Mouse (Mus musculus) T-helper 1 cell (primary cell): ENCODE data around the gene Alk.

Experiments used
- in situ Hi-C: fragments of 300-600 bp; cut with MboI, MseI; formaldehyde crosslinking; loops from one replicate; pipeline ENCODE4 v1.15.1; 2025; ENCODE audit warnings: high pct_unique_total_duplicates

The Alk gene

DNA sequence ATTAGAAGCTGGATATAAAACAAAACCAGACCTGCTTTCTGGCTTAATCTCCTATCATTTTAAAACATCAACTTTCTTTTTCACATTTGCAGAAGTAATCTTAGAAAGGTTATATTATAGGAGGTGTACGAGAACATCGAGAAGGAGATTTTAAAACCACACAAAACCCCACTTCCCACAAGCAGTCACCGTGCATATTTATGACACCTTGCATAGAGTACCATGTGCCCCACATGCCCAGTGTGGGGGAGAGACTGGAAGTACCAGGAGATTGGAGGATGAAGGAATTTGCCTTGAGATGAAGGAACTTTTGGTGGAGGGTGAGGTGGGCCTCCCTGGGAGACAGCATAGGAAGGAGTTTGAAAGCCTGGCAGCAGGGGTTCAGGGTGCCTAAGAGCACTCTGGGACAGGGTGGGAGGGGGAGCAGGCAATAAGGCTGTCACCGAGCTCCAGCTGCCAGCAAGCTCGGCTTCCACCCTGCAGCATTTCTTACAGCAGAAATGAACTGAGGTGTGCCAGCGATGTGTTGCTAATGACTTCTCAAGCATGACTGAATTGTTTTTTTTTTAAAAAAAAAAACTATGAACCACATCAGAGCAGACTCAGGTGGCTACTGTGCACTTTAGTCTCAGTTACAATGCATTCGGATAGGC is 459.4 kb downstream of the Alk start:
- in situ Hi-C loops, result no loop called here

DNA sequence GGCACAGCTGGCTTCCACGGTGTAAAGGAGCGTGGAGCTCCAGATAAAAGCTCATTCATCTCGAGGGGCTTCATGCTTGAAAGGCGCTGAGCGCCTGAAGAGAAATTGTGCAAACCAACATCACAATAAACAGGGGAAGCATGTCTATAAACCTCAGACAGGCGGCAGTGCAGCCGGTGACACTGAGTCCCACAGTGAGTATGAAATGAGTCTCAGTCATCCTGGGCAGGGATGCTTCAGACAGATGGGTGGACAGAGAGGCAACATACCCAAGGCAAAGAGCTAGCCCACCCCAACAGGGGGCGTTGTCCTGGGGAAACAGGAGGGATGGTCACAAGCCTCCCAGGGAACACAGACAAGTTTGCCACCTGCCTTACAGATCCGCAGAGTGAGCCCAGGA is 460.0 kb downstream of the Alk start:
- in situ Hi-C loops, result no loop called here

DNA sequence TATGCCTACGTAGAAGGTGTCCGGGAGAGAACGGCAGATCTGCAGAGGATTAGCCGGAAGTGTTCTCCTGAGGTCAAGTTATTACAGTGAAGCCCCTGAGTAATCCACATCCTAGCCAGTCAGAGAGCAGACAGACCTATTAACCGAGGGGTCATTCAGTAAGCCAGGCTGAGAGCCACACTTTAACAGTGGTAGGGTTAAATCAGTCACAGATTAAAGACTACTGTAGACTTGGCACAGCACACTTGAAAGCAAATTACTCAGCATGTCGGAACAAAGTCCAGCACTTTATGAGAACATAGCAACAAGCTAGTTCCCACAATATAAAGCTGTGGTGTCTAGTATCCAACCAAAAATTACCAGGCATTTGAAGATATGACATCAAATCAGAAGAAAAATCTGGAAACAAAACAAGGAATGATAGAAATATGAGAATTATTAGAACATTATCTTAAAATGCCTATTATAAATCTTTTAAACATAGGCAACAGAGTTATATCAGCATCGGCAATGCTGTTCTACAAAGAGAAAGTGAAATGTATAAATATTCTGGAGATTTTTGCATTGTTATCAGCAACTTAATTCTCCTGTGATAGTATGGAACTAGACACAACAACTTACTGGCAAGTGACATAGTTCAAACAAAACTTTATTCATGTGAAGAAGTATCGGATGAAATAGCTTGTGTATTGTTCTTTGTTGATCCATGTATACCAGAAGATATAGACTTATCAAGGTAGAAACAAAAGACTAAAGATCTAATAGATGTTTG is 472.1 kb downstream of the Alk start:
- in situ Hi-C loops, result no loop called here

DNA sequence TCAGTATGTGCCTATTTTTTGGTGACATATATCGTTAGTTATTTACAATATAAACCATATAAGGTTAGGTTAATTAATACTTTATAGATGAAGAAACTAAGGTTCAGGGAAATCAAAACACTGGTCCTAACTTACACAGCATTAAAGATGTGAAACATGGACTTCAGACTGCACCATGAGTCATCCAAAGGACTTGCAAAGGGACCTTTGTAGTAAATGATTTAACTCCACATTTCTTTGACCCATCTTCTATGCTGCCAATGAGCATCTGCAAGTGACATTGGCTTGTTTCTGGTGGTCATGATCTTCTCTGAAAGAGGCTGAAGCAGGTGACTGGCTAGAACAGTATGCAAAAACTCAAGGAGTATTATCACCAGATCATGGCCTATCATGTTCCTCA is 482.8 kb downstream of the Alk start:
- in situ Hi-C loops, result no loop called here

DNA sequence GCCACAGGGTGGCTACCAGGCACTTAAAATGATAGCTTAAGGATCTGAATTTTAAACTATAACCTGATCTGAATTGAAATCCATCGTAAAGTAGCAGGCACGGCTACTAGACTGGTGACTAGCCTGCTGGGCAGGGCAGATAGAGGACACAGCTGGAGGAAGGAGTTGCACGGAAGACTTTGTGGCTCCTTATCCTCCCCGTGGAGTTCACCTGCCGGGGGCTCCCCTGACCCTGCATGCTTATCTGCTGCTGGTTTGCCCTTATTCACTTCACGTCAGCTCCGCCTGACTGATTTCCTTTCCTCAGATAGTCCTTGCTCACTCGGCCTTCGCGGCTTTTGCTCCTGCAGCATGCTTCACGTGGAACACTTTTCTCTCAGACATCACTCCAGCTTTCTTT is 484.1 kb downstream of the Alk start:
- in situ Hi-C loops, result no loop called here

DNA sequence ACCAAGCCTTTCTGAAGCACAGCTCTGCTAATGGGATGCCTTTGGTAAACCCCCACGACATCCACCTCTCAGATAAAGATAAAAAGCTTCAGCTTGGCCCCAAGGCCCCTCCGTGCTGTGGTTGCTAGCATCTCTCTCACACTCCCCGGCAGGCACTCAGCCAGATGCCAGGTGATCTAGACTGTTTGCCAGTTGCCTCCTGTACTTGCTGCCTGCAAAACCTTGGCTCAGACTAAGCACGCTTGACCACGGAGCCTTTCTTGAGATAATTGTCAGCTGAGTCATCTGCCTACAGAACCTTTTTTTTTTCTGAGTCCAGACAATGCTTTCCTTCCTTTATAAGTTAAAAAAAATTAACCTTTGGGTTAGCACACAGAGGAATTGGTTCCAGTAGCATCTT is 486.1 kb downstream of the Alk start:
- in situ Hi-C loops, result no loop called here

DNA sequence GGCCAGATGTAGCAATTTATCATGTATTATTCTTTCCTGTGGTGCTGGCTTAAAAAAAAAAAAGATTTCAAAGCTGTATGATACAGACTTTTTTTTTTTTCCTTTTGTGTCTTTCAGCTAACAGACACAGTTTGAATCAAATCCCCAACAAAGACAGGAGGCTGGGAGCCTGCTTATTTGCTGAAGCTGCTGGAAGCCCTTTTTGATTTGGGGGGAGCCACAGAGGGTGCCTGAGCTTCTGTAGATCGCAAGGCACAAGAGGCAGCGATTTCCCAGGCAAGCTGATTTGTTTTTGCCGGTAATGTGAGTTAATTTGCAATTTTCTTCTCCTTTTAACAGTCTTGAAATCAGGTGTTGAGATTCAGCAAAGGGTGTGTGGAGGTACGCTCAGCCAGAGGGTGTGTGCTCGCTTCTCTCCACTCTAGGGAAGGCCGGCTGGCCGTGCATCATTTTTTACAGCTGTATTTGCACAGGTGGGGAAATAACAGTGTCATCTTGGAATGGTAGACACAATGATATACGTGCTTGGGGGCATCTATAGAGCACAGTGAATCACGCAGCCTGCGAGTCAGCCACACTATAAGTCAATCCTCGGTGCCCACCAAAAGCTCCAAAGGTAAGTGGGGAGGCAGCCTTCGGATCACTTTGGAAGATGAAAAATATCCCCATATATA is 489.0 kb downstream of the Alk start:
- in situ Hi-C loops, result no loop called here

DNA sequence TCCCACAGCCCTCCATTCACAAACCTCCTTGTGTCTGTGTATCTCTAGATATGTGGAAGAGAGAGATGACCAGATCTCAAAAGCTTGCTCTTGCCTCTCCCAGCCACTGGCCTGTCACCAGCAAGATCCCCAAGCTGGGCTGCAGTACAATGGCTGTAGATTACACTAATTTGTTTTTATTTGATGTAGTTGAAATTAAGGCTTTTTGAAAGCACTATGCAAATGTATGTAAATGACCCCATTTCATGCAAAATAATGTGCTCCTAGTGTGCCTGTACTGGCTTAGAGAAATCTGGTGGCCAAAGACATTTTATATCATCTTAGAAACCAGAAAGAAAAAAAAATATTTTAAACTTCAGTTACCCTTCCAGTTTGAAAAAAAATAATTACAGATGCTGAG is 492.4 kb downstream of the Alk start:
- in situ Hi-C loops, result no loop called here

DNA sequence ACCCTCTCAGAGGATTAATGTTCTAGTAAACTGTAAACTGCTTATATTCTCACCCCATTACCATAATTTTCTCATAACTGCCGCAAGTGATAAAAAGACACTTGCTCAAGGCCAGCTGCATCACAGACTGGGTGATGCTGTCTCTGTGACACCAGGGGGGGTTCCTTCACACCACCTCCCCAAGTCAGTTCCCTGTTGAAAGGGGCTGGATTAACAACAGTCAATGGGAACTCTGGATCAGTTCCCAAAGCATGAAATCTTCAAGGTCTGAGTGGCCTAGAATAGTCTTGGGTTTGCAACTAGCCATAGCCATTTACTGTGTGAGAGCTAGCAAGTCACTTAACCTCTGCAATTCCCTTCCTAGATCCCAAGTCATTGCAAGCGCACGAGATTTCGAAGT is 492.9 kb downstream of the Alk start:
- in situ Hi-C loops, result no loop called here

DNA sequence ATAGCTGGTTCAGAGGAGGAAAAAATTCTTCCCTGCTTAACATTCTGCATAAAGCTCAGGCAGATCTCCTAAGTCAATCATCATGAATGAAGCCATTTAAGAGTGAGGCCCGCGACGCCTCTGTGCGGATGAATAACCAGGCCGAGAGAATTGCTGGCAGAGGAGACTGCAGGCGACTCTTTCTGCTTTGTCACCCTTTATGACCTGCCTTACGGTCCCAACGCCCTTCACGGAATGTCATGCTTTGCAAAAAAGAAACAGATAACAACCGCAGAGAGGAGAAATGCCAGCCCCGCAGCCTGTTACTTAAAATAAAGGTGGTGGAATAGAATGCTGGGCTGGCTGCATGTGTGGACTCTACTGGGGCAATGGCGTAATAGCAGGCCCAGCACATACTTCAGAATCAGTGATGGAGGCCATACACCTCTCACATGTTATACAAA is 517.1 kb downstream of the Alk start:
- in situ Hi-C loops, result no loop called here

DNA sequence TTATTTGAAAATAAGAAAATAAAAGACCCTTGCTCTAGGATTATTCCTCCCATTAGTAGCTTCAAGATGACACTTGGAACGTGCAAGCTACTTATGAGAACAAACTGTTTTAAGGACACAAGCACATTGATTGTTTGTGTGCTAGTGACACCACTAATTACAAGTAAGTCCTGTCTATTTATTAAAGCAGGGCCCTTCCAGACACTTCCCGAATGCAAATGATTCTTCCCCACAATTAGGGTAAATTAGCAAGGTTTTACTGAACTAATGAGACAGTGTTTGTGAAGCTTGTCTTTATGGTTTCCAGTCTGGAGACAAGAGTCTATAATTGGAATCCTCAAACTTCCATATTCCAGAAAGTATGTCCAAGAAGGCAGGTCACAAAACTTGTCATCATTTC is 523.0 kb downstream of the Alk start:
- in situ Hi-C loops, result no loop called here

DNA sequence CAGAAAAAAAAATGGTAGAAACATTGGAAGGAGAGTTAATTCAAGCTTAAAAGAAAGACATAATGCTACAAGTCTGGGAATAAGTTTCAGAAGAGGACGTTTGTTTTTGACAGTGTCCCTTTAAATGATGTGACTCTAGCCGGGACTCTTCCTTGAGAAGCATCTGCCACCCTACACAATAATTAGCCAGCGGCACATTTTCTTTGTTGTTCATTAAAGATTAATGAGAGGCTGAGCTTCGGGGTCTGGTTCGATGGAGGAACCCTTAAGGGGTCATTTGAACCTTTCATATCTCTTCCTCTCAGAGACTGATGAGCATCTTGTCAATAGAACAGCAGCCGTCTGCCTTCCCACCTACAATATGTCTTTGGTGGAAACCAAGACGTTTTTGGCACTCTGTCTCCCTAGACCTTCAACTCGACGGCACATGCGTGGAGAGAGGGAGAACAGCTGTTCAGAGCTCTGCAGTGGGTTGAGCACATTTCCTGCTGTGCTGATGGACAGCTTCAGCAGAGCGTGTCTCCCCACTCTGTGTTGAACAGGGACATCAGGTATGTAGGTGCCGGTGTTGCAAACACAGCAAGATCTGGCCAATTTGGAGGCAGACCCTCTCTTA is 528.0 kb downstream of the Alk start:
- in situ Hi-C loops, result no loop called here

DNA sequence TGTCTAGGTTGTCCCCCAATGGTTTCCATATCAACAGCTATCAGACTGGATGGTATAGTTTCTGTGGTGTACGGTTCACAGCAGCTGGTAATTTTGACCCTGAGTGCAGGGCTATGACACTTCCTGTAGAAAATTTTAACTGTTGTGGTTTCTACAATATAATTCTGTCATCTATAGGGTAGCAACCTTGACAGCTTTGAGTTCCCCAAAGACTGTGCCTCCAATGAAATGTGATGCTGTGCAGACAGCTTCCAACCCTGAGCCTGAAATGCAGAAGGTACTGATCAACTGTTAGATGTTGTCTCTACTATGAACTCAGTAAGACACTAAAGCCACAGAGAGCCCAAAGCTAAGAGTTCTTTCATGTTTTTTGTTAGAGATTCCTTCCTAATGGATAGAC is 532.6 kb downstream of the Alk start:
- in situ Hi-C loops, result no loop called here

DNA sequence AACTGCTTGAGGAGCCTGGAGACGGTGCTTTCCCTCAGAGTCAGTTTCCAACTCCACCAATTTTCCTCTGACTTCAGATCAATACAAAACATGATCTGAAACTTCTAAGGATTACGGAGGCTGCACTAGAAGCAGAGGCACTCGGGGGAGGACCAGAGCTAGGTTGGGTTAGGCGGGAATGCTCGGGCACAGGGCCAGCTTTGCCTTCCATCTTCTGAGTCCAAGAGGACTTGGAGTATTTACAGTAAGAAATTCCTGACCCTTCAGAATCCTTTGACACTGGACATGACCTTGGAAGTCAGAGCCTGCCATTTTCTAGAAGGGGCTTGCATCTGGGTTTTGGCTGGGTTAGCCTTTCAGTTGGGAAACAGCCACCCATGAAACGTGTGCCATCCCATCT is 536.3 kb downstream of the Alk start:
- in situ Hi-C loops, result no loop called here

DNA sequence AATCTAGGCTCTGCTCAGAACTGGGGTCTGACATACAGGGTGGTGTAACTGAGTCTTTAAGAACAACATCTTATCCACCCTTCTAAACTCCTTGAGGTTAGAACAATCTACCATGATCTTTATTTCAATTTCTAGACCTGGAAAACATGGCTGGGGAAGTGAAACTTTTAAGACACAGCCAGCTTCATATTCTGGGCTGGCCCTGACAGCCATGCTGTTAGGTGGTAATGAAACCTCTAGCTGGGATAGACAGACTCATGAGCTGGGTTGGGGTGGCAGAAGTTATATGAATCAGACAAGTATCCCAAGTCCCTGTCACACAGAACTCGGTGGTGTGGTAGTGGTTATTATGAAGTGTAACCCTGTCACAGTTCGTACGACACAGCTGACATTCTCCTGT is 541.4 kb downstream of the Alk start:
- in situ Hi-C loops, result no loop called here

DNA sequence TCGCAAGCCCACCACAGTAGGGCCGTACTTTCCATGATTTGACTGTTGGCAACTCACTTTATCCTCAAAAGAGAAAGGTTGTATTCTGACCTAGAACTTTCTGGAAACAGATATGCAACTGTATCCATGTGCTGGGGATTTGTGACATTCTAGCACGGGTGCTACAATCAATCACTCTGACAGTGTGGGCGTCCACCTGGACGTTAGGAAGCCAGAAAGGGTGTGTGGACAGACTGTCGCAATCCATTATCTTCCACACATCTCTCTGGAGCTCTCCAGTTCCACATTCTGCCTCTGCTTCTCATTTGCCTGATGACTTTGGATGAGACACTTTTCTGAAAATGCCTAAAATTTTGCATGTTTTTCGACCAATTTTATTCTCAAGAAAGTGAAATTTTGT is 545.1 kb downstream of the Alk start:
- in situ Hi-C loops, result no loop called here

DNA sequence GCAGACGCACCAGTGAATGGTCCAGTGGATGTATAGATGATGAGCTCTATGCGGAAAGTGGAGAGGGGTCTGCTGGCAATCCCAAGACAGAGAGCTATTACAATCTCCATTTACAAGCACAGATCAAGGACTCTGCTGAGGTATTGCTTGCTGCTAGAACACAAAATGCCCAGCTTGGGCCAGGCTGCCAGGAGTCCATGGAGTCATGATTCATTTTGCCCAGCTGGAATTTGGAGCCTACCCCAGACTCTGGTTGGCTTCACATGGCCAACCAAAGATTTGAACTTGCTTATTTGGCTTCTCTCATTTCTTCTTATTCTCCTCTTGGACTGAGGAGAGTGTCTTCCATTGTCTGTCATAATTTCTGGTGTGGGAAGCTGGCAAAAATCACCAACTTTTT is 558.8 kb downstream of the Alk start:
- in situ Hi-C loops, result no loop called here

DNA sequence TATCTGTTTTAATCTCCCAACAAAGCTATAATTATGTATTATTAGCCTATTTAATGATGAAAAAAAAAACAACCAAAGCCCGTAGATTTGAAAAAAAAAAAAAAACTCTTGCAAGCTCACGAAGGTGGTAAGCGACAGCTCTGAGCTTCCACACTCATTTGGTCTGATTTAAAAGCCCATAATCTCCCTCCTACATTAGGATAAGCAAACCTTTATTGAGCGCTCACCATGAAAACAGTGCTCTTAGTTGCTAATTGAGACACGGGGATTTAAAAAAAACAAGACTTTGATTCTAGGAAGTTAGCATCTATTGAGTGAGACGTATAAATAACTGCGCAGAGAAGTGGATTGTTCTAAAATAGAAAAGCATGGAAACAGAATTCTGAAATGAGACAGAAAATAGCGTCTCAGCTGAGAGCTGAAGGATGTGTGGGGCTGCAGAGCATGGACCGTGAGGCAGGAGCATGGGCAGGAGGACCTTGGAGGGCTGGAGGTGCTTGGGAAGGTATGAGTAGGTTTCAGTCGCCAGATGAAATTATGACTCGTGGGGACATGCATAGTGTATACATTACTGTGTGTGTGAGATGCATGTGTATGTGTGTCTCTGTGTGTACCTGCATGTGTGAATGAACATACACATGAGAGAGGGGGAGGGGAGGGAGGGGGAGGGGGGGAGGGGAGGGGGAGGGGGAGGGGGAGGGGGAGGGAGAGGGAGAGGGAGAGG is 560.6 kb downstream of the Alk start:
- in situ Hi-C loops, result no loop called here

DNA sequence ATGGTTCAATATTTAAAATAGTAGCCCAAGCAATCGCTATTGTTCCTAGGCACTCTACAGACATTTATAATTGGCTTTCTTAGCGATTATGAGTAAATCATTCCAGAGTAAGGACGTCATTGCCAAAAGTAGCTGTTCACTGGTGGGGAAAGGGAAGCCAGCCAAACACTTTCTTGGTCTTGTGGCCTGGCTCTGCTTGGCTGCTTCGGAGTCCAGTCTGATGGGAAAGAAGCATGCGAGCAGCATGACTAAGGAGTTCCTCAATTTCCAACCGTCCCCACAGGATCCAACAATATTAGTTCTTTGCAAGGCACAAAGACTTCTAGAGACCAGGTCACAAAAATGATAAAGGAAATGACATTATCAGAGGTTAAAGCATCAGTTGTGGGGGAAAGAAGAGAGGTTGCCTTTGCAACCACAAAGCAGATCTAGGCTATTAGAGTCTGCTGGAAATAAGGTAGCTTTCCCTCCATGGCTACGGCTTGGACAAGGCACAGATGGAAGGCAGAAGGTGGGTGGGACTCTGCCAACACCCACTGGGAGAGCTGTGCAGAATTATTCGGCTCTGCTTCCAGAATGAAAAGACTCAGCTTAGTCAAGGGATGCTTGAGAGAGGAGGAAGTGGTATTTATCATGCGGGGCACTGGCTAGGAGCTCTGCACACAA is 561.3 kb downstream of the Alk start:
- in situ Hi-C loops, result no loop called here

DNA sequence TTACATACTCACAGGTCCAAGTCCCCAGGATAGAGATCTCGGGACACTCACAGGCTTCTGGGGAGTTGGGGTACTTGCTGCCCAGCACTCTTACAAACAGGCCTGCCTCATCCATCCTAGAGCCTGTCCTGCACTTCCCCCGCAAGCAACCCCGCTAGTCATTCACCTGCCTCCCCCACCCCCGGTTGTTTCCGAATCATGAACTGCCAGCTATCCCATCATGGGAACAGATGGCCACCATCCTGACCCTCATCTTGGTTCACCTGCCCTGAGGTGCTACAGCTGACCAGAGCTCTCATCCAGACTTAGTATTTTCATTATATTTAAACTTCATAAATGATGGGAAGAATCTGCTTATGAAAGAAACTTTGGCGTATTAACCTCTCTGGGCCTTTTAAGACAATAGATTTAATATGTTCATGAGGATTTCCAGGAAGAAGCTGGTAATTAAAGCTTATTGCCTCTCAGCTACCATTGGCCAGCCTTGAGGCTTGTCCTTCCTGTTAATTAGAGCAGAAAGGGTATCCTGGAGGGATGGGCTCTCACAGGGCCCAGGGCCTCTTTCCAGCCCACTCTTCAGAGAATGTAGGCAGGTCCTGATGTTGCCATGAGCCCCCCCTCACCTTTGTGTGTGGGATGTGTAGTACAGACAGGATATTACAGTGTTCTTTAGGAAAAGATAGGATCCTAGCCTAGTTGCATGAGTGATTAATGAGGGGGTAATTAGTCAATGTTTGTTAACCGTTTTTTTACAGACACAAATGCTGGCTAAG is 565.1 kb downstream of the Alk start:
- in situ Hi-C loops, result no loop called here

DNA sequence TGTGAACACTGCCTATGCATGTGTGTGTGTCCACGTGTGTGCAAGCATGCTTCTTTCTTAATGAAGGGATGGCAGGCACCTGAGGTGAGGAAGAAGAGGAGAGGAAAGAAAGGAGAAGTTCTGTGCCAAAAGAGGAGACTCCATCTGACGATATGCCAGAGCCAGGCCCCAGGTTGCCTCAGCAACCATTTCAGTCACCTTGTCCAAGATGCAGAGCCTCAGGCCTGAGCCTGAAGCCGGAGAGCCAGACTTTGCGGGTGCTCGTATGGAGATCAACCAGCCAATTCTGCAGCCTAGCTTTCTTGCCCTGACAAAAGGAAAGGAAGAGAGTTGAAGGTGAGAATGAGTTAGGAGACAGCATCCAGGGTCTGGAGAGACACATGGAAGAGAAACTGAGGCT is 566.1 kb downstream of the Alk start:
- in situ Hi-C loops, result no loop called here
